Mouse (Mus musculus) olfactory bulb, adult 2 months (tissue): ENCODE results near the gene Rcan1. TPM values are rescaled to one million over a fixed set of nuclear protein-coding genes. Genes with fewer than 3 reads are reported as not detected.

Experiments
- H3K27ac ChIP-seq: fragments of 200-500 bp; 2 replicates; pipeline ENCODE4 v1.5.1; 2012; ENCODE audit warnings: low read depth, low read length; ENCODE audit not compliant: insufficient read depth
- H3K4me1 ChIP-seq: fragments of 200-500 bp; 2 replicates; pipeline ENCODE4 v1.6.1; 2012; ENCODE audit warnings: low read length; ENCODE audit not compliant: control insufficient read depth, insufficient read depth
- H3K4me3 ChIP-seq: fragments of 200-500 bp; 2 replicates; pipeline ENCODE4 v1.5.1; 2012; ENCODE audit warnings: mild to moderate bottlenecking, low read depth, low read length, moderate library complexity; ENCODE audit not compliant: insufficient read depth
- CTCF ChIP-seq: fragments of 200-500 bp; IDR thresholded peaks from 2 replicates; pipeline ENCODE4 v1.5.1; 2012; ENCODE audit warnings: low read depth, mild to moderate bottlenecking, low read length, moderate library complexity; ENCODE audit not compliant: insufficient read depth
- POLR2A ChIP-seq: fragments of 200-500 bp; IDR thresholded peaks from 2 replicates; pipeline ENCODE4 v1.6.1; 2012; ENCODE audit warnings: mild to moderate bottlenecking, low read depth, low read length, moderate library complexity; ENCODE audit not compliant: insufficient read depth
- WGBS: fragments of 180-500 bp; shearing (Covaris S2); methylation state at CpG from one replicate; pipeline ENCODE4 v1.1.7; 2018; 5-methylcytosine and 5-hydroxymethylcytosine counted together
- polyA plus RNA-seq: library from polyadenylated mRNA; stranded (reverse); fragments of >200 nt; gene quantifications from 2 replicates; pipeline ENCODE4 v1.2.4, GENCODE M21; 2012; ENCODE audit warnings: low replicate concordance; ENCODE audit not compliant: missing spikeins, insufficient read depth, insufficient read length

The Rcan1 gene
- polyA plus RNA-seq, 1 experiment: not detected

GRCm38 (mm10) chr16:92353897-92354296 is 116.8 kb downstream of the Rcan1 start:
- no peak overlapping the region for H3K4me3 ChIP-seq
- 0 out of 2 replicates have a peak, but pooled peaks cover 3% of the 10 kb centered on the region for H3K4me1 ChIP-seq
- 79% methylated on average over 2 of the region's 2 CpGs for WGBS
- TF ChIP-seq POLR2A: no peak
- no peak for TF ChIP-seq CTCF
- H3K27ac ChIP-seq: no peak overlapping the region

- H3K27ac ChIP-seq: no peak overlapping the region
- no peak overlapping the region for H3K4me3 ChIP-seq
- no peaks in the 10 kb centered on the region for H3K4me1 ChIP-seq
- no peak for TF ChIP-seq CTCF
- TF ChIP-seq POLR2A: no peak
- 90% methylated on average over 12 of the region's 12 CpGs for WGBS
Observed at GRCm38 (mm10) chr16:92353295-92353694, 117.4 kb downstream of the Rcan1 start.

GRCm38 (mm10) chr16:92348941-92349340 is 121.7 kb downstream of the Rcan1 start:
- Histone ChIP-seq H3K4me1 (no peaks in the 10 kb centered on the region), H3K27ac (no peak overlapping the region), H3K4me3 (no peak overlapping the region)
- WGBS: 85% methylated on average over 12 of the region's 12 CpGs
- no peak for TF ChIP-seq CTCF
- TF ChIP-seq POLR2A: no peak

- no peak overlapping the region for H3K27ac ChIP-seq
- H3K4me1 ChIP-seq: no peaks in the 10 kb centered on the region
- 74% methylated on average over 13 of the region's 13 CpGs for WGBS
- no peak overlapping the region for H3K4me3 ChIP-seq
- TF ChIP-seq POLR2A: no peak
Observed at GRCm38 (mm10) chr16:92346297-92346916, 124.3 kb downstream of the Rcan1 start.

- 82% methylated on average over 11 of the region's 11 CpGs for WGBS
- H3K4me1 ChIP-seq: peaks cover 3% of the 10 kb centered on the region; the same call in 1 of the 2 replicates
- no peak for TF ChIP-seq POLR2A
- no peak for TF ChIP-seq CTCF
- no peak overlapping the region for H3K27ac ChIP-seq
- H3K4me3 ChIP-seq: no peak overlapping the region
Observed at GRCm38 (mm10) chr16:92345177-92345576, 125.5 kb downstream of the Rcan1 start.

Other genes starting within 250 kb of the Rcan1 start
- not detected in 2 replicates for gene Kcne2, start 178.5 kb downstream of the Rcan1 start, polyA plus RNA-seq
- not detected in 2 replicates for gene Smim11, start 169.6 kb downstream of the Rcan1 start, polyA plus RNA-seq
- gene Fam243, start 149.4 kb downstream of the Rcan1 start, polyA plus RNA-seq: not detected in 2 replicates
- gene Kcne1, start 111.4 kb downstream of the Rcan1 start, polyA plus RNA-seq: not detected in 2 replicates
- gene Clic6, start 14.9 kb upstream of the Rcan1 start, polyA plus RNA-seq: not detected in 2 replicates